Mouse (Mus musculus): Measurements from ENCODE around the gene Rab35.
A peak's percentile ranks its signal among the peaks of the same experiment; 100 is the strongest.

Gene Rab35

DNA sequence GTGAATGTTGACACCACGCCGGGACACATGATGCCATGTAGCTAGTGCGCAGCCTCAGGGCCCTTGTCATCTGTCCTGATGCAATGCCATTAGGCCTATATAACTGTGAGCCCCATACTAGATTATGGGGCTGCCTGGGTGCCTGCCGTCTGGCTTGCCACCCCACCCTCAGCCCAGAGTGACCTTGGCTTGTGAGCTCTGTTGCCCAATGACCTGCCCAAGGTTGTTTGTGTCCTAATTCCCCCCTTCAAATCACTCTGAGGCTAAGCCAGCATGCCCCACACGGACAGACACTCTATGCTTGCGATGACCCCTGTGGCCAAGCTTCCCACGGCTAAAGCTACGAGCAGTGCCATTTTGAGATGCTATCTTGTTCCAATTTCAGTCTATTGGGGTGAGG lies 18.0 kb downstream of the Rab35 start:
- DNase-seq (ENCODE audit: low spot score), result no peak

DNA sequence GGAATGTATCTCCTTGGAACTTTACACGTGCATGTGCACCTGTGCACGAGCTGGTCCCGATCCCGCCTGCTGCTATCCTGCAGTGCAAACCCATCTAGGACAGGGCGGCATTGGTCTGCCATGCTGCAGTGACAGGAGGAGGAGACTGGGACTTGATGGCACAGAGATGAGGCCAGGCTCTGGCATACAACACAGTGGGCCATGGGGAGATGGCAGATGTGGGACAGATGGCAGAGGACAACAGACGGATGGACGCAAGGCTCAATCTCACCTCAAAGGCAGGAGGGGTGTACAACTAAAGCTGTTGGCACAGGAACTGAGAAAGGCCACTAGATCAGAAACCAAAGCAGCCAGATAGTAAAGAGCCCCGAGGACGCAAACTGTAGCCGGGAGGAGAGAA lies 19.2 kb downstream of the Rab35 start:
- no peak for DNase-seq (ENCODE audit: low spot score)

DNA sequence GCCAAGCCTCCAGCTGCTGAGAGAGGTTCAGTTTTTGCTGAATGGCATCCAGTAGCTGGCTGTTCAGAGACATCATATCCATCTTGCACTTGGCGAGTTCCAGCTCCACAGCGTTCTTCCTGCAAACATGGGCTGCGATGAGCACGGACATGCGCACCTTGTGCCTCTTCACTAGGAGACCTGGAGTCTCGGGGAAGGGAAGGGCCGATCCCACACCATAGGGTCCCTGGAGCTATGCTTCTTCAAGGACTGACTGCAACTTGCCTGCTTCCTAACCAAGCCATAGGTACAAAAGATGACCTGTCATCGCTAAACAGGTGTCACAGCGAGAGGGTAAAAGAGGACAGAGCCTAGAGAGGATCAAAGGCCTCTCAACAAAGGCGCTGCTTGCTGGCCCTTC lies 20.1 kb downstream of the Rab35 start:
- no peak for DNase-seq (ENCODE audit: low spot score)

DNA sequence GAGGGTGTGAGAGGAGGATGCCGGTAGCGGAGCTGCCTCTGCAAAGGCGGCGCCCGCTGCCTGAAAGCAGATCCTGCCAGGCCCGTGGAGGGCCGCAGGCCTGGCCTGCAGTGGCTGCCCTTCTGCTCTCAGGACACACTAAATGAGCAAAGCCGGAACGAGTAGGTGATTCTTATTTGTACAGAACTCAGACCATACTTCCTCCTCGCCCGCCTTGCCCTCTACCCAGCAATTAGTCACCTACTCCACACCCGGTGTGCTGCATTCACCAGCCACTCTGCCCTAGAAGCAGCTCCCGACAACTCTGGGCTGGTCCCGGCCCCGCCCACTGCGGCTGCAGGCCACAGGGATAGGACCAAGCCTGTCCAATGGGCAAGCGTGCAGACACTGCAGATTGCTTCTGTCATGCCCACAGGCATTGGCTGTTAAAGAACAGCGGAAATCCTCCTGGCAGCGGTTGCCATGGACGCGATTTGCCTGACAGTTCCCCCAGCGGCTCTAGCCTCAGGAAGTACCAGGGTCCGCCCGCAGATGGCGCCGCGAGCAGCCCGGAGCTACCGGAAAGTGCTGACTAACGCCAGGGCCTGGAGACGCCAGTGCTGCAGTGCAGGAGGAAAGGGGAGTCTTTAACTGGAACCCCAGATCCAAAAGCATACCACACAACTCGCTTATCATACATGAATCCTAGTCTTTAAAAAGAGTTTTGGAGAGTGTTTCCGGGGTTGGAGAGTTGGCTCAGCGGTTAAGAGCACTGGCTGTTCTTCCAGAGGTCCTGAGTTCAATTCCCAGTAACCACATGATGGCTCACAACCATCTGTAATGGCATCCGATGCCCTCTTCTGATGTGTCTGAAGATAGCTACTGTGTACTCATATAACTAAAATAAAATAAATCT lies 21.2 kb downstream of the Rab35 start:
- DNase-seq (ENCODE audit: low spot score), result peak; percentile 100

DNA sequence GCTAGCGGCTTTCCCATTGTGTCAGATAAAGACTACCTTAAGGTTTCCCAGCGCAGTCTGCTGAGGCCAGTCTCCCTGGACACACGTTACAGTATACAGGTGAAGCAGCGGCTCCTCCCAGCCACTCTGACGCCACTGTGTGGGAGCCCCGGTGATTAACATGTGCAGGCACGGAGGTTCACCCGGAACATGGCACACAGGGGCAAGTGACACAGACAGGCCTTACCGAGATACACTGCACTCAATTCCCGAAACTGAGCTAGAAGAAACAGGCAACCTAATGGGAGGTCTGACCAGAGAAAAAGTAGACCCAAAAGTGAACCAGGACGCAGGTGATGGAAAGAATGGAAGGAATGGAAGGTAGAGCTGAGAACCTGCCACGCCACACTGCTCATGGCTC lies 22.1 kb downstream of the Rab35 start:
- DNase-seq (ENCODE audit: low spot score), result no peak

DNA sequence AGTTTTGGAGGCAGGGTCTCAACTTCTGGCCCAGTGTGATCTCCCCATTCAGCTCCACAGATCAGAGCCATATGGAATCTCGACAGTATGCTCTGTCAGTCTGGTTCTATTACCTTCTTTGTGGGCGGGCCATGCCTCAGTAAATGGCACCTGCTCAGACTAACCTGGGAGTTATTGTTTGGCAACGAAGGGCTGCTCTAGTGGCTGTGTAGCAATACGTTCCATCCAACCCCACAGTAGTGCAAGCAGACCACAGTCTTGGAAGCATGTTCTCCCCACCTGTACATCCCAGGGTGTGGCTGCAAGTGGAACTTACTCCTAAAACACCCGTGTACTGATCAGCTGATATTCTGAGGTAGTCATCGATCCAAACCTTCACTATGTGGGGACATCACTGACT lies 25.0 kb downstream of the Rab35 start:
- DNase-seq (ENCODE audit: low spot score), result no peak

DNA sequence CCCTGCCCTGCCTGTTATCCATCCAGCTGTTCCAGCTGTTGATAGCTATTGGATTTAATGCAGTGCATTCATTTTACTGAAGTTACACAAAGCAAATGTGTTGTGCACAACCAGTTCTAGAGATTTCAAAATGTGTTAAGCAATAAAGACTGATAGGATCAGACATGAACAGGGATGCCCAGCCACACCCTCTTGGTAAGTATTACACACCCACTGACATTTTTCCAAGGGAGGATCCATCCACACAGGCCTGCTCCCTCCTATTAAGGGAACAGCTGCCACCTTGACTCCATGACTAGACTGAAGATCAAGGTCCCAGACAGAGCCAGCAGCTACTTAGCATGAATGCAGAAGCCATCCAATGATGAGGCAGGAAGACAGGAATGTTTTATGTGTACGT lies 25.5 kb downstream of the Rab35 start:
- DNase-seq (ENCODE audit: low spot score), result no peak

DNA sequence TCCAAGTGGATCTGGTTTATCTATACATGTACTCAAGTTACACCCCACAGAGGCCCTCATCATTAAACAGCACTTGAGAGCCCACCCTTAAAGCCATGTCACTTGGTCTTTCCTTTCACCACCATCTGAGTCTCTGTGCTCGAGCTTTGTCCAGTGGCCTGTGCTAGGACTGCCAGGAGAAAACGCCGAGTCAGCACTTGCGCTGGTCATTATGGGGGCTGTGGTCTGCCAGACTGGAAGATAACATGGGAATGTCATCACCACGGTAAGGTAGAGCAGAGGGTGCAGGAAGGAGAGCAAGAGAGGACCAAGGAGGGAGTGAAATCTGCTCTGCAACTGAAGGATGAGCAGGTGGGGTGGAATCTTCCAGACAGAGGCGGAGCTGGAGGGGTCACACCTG lies 26.6 kb downstream of the Rab35 start:
- DNase-seq (ENCODE audit: low spot score), result no peak

DNA sequence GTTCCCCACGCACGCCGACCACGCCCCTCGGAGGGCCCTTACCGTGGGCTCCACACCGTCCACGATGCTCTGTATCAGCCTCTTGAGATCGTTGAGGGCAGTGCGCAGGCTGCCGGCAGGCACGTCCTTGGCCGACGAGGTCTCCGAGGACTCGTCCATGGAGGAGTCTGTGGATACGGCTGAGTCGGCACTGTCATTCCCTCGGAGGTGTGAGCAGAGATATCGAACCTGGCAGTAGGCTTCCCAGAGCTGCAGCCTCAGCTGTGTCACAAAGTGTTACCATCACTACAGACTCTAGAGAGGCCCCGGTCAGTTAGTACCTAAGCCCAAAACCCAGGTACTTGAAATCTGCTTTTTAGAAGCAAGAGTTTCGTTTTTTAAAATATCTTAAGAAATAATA lies 30.9 kb downstream of the Rab35 start:
- DNase-seq (ENCODE audit: low spot score), result no peak

DNA sequence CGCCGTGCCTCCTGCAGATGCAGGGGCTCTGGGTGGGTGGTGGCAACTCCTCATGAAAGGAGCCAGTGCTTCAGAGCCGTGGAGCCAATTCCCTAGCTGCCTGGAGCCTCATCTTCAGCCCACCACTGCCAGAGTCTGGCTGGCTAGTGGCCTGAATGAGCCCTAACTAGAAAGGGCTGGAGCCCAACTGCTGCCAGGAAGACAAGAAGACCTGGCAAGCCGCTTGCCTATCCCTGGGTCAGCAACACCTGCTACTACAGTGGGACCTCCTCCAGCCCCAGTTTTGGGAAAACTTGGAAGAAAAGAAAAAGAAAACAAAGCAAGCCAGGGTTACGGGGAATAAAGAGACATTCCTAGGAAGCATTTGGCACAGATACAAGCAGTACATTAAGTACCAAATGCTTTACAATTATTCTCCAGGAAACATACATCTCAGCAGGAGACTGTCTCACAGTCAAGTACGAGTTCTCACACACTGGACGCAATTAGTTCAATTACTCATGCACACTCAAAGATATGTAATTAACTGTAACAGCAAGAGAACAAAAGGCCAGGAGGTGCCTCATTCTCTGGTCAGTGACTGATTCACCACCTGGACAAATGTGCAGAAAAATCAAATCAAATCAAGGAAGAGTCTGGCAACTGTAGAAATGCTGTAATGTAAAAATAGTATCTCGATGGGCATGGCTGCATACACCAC lies 34.8 kb downstream of the Rab35 start:
- no peak for DNase-seq (ENCODE audit: low spot score)

DNA sequence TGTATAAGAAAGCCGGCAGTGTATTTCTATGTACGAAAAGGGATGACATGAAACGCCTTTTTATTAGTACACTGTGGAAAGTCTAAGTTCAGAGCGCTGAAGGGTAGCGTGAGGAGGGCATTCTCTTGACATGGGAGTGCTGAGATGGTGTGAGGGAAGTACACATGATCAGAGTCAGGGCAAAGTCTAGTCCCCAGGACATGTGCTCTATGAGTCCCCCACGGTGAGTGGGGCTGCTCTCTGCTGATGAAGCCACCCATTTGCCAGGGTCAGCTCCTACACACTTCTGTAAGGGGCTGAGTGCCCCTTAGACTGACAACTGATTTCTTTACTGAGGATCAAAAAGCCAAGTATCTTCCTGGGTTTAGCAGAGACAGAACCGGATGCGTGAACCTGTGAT lies 35.5 kb downstream of the Rab35 start:
- DNase-seq (ENCODE audit: low spot score), result no peak

DNA sequence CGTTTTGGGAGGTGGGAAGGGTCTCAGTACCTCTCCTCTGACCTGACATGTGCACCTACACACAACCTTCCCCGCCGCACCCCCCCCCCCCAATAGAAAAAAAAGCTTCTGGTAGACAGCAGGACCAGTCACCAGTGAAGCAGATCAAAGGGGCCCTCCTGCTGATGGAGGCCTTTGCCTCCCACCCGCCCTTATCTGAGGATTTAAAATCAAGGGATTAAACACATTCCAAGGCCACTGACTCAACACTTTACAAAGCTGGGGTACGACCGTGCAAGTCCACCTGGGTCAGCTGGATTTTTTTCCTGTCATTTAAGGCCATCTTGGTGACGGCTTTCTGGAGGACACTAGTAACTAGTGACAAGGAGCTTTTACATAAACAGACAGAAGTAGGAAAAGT lies 36.2 kb downstream of the Rab35 start:
- DNase-seq (ENCODE audit: low spot score), result no peak

DNA sequence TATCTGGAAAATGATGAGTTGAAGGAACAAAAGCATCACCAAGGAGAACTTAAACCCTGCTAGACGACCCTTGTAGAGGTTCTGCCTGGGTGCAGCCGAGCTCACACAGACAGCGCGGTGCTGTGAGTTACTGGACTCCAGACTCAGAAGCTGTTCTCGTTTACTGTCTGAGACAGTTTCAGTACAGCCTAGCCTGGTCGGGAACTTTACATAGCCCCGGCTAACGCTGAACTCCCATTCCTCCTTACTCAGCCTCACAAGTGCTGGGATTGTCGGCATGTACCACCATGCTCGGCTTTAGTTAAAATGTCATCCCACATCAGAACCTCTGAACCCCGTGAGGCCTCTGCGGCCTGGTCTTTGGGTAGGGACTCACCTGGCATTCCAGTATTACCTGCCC lies 37.3 kb downstream of the Rab35 start:
- no peak for DNase-seq (ENCODE audit: low spot score)

DNA sequence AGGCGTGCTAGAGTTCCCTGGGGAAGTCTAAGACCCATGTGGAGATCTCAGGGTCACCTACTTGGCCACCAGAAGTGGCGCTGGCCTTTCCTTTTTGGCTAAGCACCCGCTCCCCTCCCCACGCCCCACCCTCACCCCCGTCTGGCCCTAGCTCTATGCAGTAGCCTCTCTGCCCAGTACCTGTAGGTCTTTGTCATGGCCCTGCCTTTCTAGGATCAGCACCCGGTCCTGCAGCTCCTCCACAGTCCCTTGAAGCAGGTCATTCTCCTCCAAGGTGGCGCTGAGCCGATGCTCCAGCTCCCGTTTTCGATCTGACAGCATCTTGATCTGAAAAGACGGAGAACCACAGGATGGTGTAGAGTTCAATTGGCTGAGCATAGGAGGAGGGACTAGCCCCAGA lies 38.3 kb downstream of the Rab35 start:
- no peak for DNase-seq (ENCODE audit: low spot score)

DNA sequence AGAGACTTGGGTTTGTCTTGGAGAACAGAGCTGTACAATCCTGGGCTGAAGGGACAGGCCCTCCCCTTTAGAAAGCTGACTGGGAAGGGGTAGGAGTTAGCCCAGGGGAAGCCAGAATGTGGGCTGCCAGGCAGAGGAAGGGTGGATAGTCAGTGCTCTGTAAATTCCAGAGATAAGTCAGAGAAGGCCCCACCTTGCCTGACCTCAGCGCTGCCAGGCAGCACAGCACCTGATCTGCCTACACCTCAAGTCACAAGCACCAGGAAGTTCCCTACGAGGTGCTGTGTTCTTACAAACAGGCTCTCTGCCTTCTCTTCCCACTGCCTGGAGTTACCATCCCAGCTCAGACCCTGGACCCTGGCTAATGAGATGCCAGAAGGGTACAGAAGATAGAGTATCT lies 38.7 kb downstream of the Rab35 start:
- no peak for DNase-seq (ENCODE audit: low spot score)

DNA sequence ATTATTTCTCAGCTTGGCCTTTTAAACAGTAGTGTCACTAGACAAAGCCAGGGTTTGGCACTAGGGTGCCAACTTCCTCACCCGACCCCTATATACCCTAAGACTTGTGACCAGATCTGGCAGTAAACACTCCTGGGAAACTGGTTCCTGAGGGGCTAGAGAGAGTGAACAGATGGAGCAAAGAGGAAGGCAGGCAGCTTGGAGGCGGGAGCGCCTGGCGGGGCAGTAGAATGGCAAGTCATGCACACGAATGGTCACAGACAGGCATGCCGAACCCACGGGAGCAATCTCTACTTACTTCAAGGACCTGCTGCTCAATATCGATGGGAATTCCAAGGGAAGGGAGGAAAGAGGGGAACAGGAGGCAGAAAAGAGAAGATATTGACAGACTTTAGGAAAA lies 40.1 kb downstream of the Rab35 start:
- no peak for DNase-seq (ENCODE audit: low spot score)

DNA sequence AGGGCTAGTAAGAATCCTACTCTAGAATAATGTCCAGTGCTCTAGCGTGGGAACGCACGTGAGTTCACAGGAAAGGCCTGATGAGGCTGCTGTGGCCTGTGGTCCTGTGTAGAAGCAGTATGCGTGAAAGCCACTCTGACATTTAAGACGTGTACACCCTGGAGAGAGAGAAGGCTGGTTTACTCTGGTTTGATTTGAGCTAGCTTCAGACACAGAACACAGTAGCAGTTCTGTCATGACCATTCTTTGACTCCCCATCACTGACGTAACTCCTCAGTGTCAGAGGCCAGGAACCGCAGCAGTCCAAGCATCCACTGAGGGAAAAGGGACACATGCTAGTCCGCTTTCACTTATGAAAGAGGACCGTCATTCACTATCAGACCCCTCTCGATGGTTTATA lies 53.4 kb downstream of the Rab35 start:
- no peak for DNase-seq (ENCODE audit: low spot score)

DNA sequence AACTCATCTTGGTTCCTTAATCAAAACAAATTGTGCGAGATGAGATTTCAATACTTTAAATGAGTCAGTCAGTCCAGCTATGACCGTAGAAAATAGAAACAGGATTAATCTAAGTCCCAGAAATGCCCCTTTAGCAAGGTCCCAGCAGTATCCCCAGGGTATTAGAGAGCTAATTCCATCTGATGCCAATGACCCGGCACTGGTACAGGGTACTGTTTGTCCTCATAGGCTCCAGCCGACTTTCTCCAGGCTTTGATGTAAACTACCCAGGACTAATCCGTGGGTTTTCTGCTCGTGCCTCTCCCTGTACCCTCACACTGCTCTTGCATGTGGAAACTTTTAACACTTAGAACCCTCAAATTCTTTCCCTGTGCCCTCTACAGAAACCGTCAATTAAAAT lies 55.0 kb downstream of the Rab35 start:
- DNase-seq (ENCODE audit: low spot score), result no peak

DNA sequence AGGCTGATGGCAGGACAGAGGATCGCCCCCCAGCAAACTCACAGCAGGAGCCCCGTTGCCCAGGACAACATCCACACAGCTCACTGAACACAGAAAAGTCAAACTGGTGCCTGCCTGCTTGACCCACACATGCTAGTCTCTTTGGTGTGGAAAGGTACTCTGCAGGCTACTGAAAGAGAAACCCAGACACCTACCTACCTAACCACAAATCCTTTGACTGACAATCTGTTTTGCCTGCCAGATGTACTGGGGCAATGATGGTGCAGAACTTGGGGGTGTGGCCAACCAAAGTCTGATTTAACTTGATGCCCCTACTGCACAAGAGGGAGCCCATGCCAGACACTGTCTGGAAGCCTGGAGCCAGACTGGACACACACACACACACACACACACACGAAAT lies 61.6 kb downstream of the Rab35 start:
- DNase-seq (ENCODE audit: low spot score), result no peak

DNA sequence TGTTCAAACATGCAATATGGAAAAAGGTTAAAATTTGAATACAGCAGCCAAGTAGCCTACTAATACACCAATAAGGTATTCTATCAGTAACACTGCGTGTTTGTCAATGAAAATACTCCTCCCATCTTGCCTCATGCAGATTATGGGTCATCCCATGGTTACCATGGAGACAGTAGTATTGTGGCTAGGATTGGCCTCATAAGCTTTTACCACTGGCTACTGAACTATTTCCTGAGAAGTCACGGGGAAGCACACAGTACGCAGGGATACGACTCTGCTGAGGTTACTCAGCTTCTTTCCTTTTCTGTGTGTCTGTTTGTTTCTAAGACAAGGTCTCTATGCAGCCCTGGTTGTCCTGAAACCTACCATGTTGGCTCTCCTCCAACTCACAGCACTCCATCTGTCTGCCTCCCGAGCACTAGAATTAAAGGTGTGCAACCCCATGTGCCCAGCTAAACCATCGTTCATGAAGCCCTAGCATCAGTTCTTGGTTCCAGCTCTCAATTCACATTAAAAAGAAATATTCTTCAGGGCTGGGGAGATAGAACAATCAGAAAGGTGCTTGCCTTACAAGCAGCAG lies 63.6 kb downstream of the Rab35 start:
- no peak for DNase-seq (ENCODE audit: low spot score)

DNA sequence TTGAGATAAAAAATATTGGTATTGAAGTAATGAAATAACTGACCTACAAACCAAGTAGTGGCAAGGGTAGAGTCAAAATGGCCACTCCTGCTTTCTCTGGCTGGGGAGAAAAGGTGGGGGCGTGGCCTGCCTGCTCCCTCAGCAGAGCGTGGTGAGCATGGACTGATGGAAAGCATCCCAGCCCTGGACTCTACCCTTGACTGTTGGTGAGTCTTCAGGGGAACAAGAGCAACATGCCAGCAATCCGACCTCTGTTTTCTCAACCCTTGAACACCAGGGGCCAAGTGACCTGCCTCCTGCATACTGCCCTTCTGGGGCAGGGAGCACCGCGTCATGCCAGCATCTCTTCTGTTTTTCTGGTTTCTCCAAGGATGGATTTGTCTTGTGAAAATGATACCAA lies 65.1 kb downstream of the Rab35 start:
- no peak for DNase-seq (ENCODE audit: low spot score)

Measured in urinary bladder, postnatal 25 days (tissue).